Comparison of ENCODE assay signal across 8 mouse cellular contexts in genomic region chr9:123478586-123479195, GRCm38 (mm10). TPM values are rescaled to one million over a fixed set of nuclear protein-coding genes. Genes with fewer than 3 reads are reported as not detected.
DNase-seq lines count a peak whose midpoint lies in the region; ATAC-seq and TF ChIP-seq lines count a peak whose summit lies in the region.

Gene Limd1, plus strand, starts transcription at chr9:123478706.

- no peaks in the 10 kb centered on the region for H3K36me3 ChIP-seq in forebrain, postnatal 0 days (ENCODE audit: insufficient read depth)
- H3K36me3 ChIP-seq in hindbrain, embryonic 11.5 days (ENCODE audit: control insufficient read depth, insufficient read depth, low read length): no peaks in the 10 kb centered on the region

- DNase-seq in MEL-GATA-1-ER (ENCODE audit: extremely low read depth, low read depth): peak; percentile 45
- peak; percentile 48 for DNase-seq in cerebellum, adult 11-12 months
- DNase-seq in forebrain, postnatal 0 days: no peak
- DNase-seq in hindbrain, embryonic 11.5 days (ENCODE audit: low spot score): peak; percentile 79
- DNase-seq in layer of hippocampus, postnatal 14 days (ENCODE audit: low spot score in 2 of 2): peak; percentile 37 to 42
- peak; percentile 36 for DNase-seq in right cerebral cortex, postnatal 14 days
- peak; percentile 68 to 69 for DNase-seq in urinary bladder, postnatal 4 days (ENCODE audit: low spot score in 2 of 2)

- peak within 1 kb of the TSS; percentile 64 for H3K4me2 ChIP-seq in forebrain, postnatal 0 days (ENCODE audit: low read depth)
- H3K4me2 ChIP-seq in hindbrain, embryonic 11.5 days (replicated peaks; ENCODE audit: low read depth, low read length): peak within 1 kb of the TSS; percentile 85

- 0 out of 2 replicates have a peak, but pooled peaks cover 3% of the 10 kb centered on the region for H3K4me1 ChIP-seq in forebrain, postnatal 0 days (ENCODE audit: insufficient read depth)
- peaks cover 5% of the 10 kb centered on the region; the same call in 1 of the 2 replicates for H3K4me1 ChIP-seq in hindbrain, embryonic 11.5 days (replicated peaks; ENCODE audit: control insufficient read depth, insufficient read depth, low read length)

- H3K9me3 ChIP-seq in forebrain, postnatal 0 days (ENCODE audit: low read length): no peaks in the 10 kb centered on the region
- no peaks in the 10 kb centered on the region for H3K9me3 ChIP-seq in hindbrain, embryonic 11.5 days (ENCODE audit: control insufficient read depth, low read length)

- peak within 1 kb of the TSS; percentile 58 for H3K27ac ChIP-seq in forebrain, postnatal 0 days (ENCODE audit: low read depth, low read length)
- peak within 1 kb of the TSS; percentile 65 for H3K27ac ChIP-seq in hindbrain, embryonic 11.5 days (ENCODE audit: low read depth, low read length)

- 5% methylated on average over 38 of the region's 57 CpGs for WGBS in forebrain, postnatal 0 days
- under 1% methylated on average over 43 of the region's 57 CpGs for WGBS in hindbrain, embryonic 11.5 days

- peak within 1 kb of the TSS; percentile 49 for H3K9ac ChIP-seq in forebrain, postnatal 0 days
- H3K9ac ChIP-seq in hindbrain, embryonic 11.5 days (ENCODE audit: low read depth, low read length): peak within 1 kb of the TSS; percentile 80

- no peaks in the 10 kb centered on the region for H3K27me3 ChIP-seq in forebrain, postnatal 0 days (ENCODE audit: insufficient read depth, low read length)
- no peaks in the 10 kb centered on the region for H3K27me3 ChIP-seq in hindbrain, embryonic 11.5 days (ENCODE audit: control insufficient read depth, insufficient read depth, low read length)

- peak within 1 kb of the TSS; percentile 57 for H3K4me3 ChIP-seq in forebrain, postnatal 0 days (ENCODE audit: low read depth, low read length)
- H3K4me3 ChIP-seq in hindbrain, embryonic 11.5 days (ENCODE audit: low read depth, low read length): peak within 1 kb of the TSS; percentile 70

- ATAC-seq in forebrain, postnatal 0 days: peak; percentile 75
- ATAC-seq in hindbrain, embryonic 11.5 days (ENCODE audit: low FRiP score): peak; percentile 86
- ATAC-seq in megakaryocyte, adult 5-6 weeks (ENCODE audit: poor library complexity, severe bottlenecking): peak; percentile 57

- TF ChIP-seq CTCF in forebrain, postnatal 0 days (IDR thresholded peaks at IDR 0.05; ENCODE audit: low read depth): no peak

RNA-seq across cellular contexts. Expression of gene Limd1, which starts in this region (rescaled TPM):
- 16.3 and 23.8 TPM in 2 replicates for total RNA-seq in forebrain, postnatal 0 days (2014; rRNA removed)
- 8.8 and 9.1 TPM in 2 replicates for polyA plus RNA-seq in forebrain, postnatal 0 days (2015; fragmentation: Nextera tagmentation; extraction: Ambion mirVana)
- polyA plus RNA-seq in hindbrain, embryonic 11.5 days (2014; fragmentation: Nextera tagmentation; extraction: Ambion mirVana): 37.5 and 40.0 TPM in 2 replicates
- total RNA-seq in layer of hippocampus, postnatal 14 days (2021): 10 to 100 TPM in 1 of 2 experiments, 1 to 10 TPM in 1; 8.2 to 11.3 TPM
- total RNA-seq in megakaryocyte, adult 5-6 weeks (2015): 47.3 and 50.7 TPM in 2 replicates
- total RNA-seq in megakaryocyte, adult 5-6 weeks (2017): 48.5 and 49.2 TPM in 2 replicates
